Mouse (Mus musculus) 416B (cell line): ENCODE data around the gene Cldn34b4.

Experiments used
- DNase-seq: peaks from one replicate; pipeline ENCODE4 v3.0.0; 2011; ENCODE audit warnings: low read depth

The Cldn34b4 gene

GRCm38 (mm10) chrX:76393050-76393449 lies at the start of gene Cldn34b4:
Gene Cldn34b4 (plus strand): TSS chrX:76393350.
- no peak for DNase-seq
